Comparison of ENCODE assay signal across 8 mouse cellular contexts in genomic region chr1:127677131-127677631, GRCm38 (mm10). TPM values are rescaled to one million over a fixed set of nuclear protein-coding genes. Genes with fewer than 3 reads are reported as not detected.
A peak's percentile ranks its signal among the peaks of the same experiment; 100 is the strongest.
DNase-seq lines count a peak whose midpoint lies in the region; ATAC-seq lines count a peak whose summit lies in the region.

No protein-coding gene starts in this region.

- H3K36me3 ChIP-seq in heart, embryonic 13.5 days, result no peaks in the 10 kb centered on the region
- H3K36me3 ChIP-seq in embryonic facial prominence, embryonic 13.5 days, result no peaks in the 10 kb centered on the region
- H3K36me3 ChIP-seq in intestine, embryonic 14.5 days (ENCODE audit: control insufficient read depth, insufficient read depth, low read length), result no peaks in the 10 kb centered on the region
- H3K36me3 ChIP-seq in lung, embryonic 16.5 days (ENCODE audit: control insufficient read depth, insufficient read depth, low read length), result no peaks in the 10 kb centered on the region

- peaks cover 19% of the 10 kb centered on the region for H3K4me1 ChIP-seq in heart, embryonic 13.5 days
- peaks cover 27% of the 10 kb centered on the region for H3K4me1 ChIP-seq in embryonic facial prominence, embryonic 13.5 days
- H3K4me1 ChIP-seq in intestine, embryonic 14.5 days (replicated peaks; ENCODE audit: control insufficient read depth, insufficient read depth, low read length), result peaks cover 9% of the 10 kb centered on the region
- peaks cover 8% of the 10 kb centered on the region for H3K4me1 ChIP-seq in lung, embryonic 16.5 days (replicated peaks; ENCODE audit: control insufficient read depth, insufficient read depth, low read length)

- ATAC-seq in heart, embryonic 13.5 days (ENCODE audit: extremely low read depth, insufficient number of reproducible peaks, low FRiP score, low TSS enrichment), result no peak
- no peak for ATAC-seq in embryonic facial prominence, embryonic 13.5 days (ENCODE audit: insufficient number of reproducible peaks, insufficient read depth, low FRiP score, low TSS enrichment, low read depth)
- ATAC-seq in intestine, embryonic 14.5 days (replicated peaks; ENCODE audit: low FRiP score, low TSS enrichment, low read depth), result peak; percentile 54; the same call in 1 of the 2 replicates
- peak; percentile 24; the same call in 1 of the 2 replicates for ATAC-seq in lung, embryonic 16.5 days (ENCODE audit: low read depth)

- peaks cover 77% of the 10 kb centered on the region for H3K27me3 ChIP-seq in heart, embryonic 13.5 days (replicated peaks)
- H3K27me3 ChIP-seq in embryonic facial prominence, embryonic 13.5 days, result peaks cover 90% of the 10 kb centered on the region
- H3K27me3 ChIP-seq in intestine, embryonic 14.5 days (replicated peaks; ENCODE audit: control insufficient read depth, insufficient read depth, low read length), result peaks cover 63% of the 10 kb centered on the region
- H3K27me3 ChIP-seq in lung, embryonic 16.5 days (ENCODE audit: control insufficient read depth, insufficient read depth, low read depth, low read length), result peaks cover 49% of the 10 kb centered on the region

- peak overlapping the region; percentile 72 for H3K4me3 ChIP-seq in heart, embryonic 13.5 days
- peak overlapping the region; percentile 56 for H3K4me3 ChIP-seq in embryonic facial prominence, embryonic 13.5 days
- peak overlapping the region; percentile 40 for H3K4me3 ChIP-seq in intestine, embryonic 14.5 days (ENCODE audit: low read depth, low read length)
- H3K4me3 ChIP-seq in lung, embryonic 16.5 days (ENCODE audit: low read length), result peak overlapping the region; percentile 59

- H3K4me2 ChIP-seq in heart, embryonic 13.5 days, result peak overlapping the region; percentile 99
- H3K4me2 ChIP-seq in embryonic facial prominence, embryonic 13.5 days, result peak overlapping the region; percentile 98
- H3K4me2 ChIP-seq in intestine, embryonic 14.5 days (ENCODE audit: low read length), result peak overlapping the region; percentile 98
- peak overlapping the region; percentile 95 for H3K4me2 ChIP-seq in lung, embryonic 16.5 days (ENCODE audit: low read depth, low read length)

- 0 out of 2 replicates have a peak, but pooled peaks cover 3% of the 10 kb centered on the region for H3K9me3 ChIP-seq in heart, embryonic 13.5 days
- no peaks in the 10 kb centered on the region for H3K9me3 ChIP-seq in embryonic facial prominence, embryonic 13.5 days
- H3K9me3 ChIP-seq in intestine, embryonic 14.5 days (ENCODE audit: control insufficient read depth, low read length), result no peaks in the 10 kb centered on the region
- H3K9me3 ChIP-seq in lung, embryonic 16.5 days (ENCODE audit: control insufficient read depth, low read length), result no peaks in the 10 kb centered on the region

- no peak for DNase-seq in heart, adult 11 months
- DNase-seq in ZHBTc4 (ENCODE audit: low read depth, low spot score), result peak; percentile 62
- DNase-seq in intestine, embryonic 14.5 days (ENCODE audit: low spot score), result peak; percentile 78
- DNase-seq in spleen, postnatal 14 days (ENCODE audit: low spot score in 2 of 2), result peak; percentile 8 to 14
- DNase-seq in left cerebral cortex, adult 11 months (ENCODE audit: low spot score), result no peak

- peak overlapping the region; percentile 81 for H3K9ac ChIP-seq in heart, embryonic 13.5 days
- H3K9ac ChIP-seq in embryonic facial prominence, embryonic 13.5 days, result peak overlapping the region; percentile 69
- no peak overlapping the region; the same call in 1 of the 2 replicates for H3K9ac ChIP-seq in intestine, embryonic 14.5 days (ENCODE audit: low read length)
- H3K9ac ChIP-seq in lung, embryonic 16.5 days (ENCODE audit: low read length), result peak overlapping the region; percentile 60; the same call in 1 of the 2 replicates

- WGBS in heart, embryonic 13.5 days, result 2% methylated on average over 43 of the region's 44 CpGs
- WGBS in embryonic facial prominence, embryonic 13.5 days, result under 1% methylated on average over 44 of the region's 44 CpGs
- 1% methylated on average over 43 of the region's 44 CpGs for WGBS in intestine, embryonic 14.5 days
- under 1% methylated on average over 34 of the region's 44 CpGs for WGBS in lung, embryonic 16.5 days

- H3K27ac ChIP-seq in heart, embryonic 13.5 days (replicated peaks), result 0 out of 2 replicates have a peak overlapping the region, but pooled peaks have one; percentile 28
- no peak overlapping the region for H3K27ac ChIP-seq in embryonic facial prominence, embryonic 13.5 days
- no peak overlapping the region for H3K27ac ChIP-seq in intestine, embryonic 14.5 days (ENCODE audit: low read depth)
- no peak overlapping the region for H3K27ac ChIP-seq in lung, embryonic 16.5 days (ENCODE audit: low read length)

RNA-seq across cellular contexts. Expression of gene Tmem163, which starts 2.2 kb away (rescaled TPM):
- polyA plus RNA-seq in heart, embryonic 13.5 days (2015; fragmentation: Nextera tagmentation; extraction: Ambion mirVana), result 22.4 and 23.6 TPM in 2 replicates
- polyA plus RNA-seq in embryonic facial prominence, embryonic 13.5 days (2015; fragmentation: Nextera tagmentation; extraction: Ambion mirVana), result 8.8 and 9.4 TPM in 2 replicates
- polyA plus RNA-seq in intestine, embryonic 14.5 days (2014; fragmentation: Nextera tagmentation; extraction: Ambion mirVana), result 0.36 and 0.84 TPM in 2 replicates
- 2.0 and 3.3 TPM in 2 replicates for polyA plus RNA-seq in lung, embryonic 16.5 days (2015; fragmentation: Nextera tagmentation; extraction: Ambion mirVana)

RNA-seq across cellular contexts. Expression of gene Acmsd, which starts 52.0 kb away (rescaled TPM):
- polyA plus RNA-seq in heart, embryonic 13.5 days (2015; fragmentation: Nextera tagmentation; extraction: Ambion mirVana), result 0.49 and 0.56 TPM in 2 replicates
- 0.17 TPM in 1 of 2 replicates, not detected in the other for polyA plus RNA-seq in embryonic facial prominence, embryonic 13.5 days (2015; fragmentation: Nextera tagmentation; extraction: Ambion mirVana)
- polyA plus RNA-seq in intestine, embryonic 14.5 days (2014; fragmentation: Nextera tagmentation; extraction: Ambion mirVana), result 0.16 TPM in 1 of 2 replicates, not detected in the other
- polyA plus RNA-seq in lung, embryonic 16.5 days (2015; fragmentation: Nextera tagmentation; extraction: Ambion mirVana), result 0.26 and 0.31 TPM in 2 replicates

Comparison
In these comparisons a context has a peak if more than half of its experiments do, and no peak if none do; other contexts are left out.
1. ATAC-seq: peak in intestine, embryonic 14.5 days (single experiment) and lung, embryonic 16.5 days (single experiment); none in heart, embryonic 13.5 days (single experiment) and embryonic facial prominence, embryonic 13.5 days (single experiment).
2. DNase-seq: peak in ZHBTc4 (single experiment), intestine, embryonic 14.5 days (single experiment) and spleen, postnatal 14 days (2 of 2); none in heart, adult 11 months (single experiment) and left cerebral cortex, adult 11 months (single experiment).
3. Peak in every context shown above with its lines, with median percentiles within 50 percentile points of each other: H3K4me2 ChIP-seq and H3K4me3 ChIP-seq.